8 mouse cellular contexts compared by ENCODE assay signal in the genomic region with DNA sequence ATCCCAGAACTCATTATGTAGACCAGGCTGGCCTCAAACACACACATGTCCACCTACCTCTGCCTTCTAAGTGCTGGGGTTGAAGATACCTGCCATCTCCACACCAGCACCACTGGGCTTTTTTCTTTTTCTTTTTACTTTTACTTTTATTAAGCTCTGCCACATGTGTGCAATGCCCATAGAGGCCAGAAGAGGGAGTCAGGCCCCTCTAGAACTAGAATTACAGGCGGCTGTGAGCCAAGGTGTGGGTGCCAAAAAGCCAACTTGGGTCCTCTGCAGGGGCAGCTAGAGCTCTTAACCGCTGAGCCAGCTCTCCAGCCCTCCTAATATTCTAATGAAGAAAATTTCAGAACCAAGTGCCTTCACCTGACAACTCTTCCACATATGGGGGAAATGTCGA. TPM values are rescaled to one million over a fixed set of nuclear protein-coding genes. Genes with fewer than 3 reads are reported as not detected.
A peak's percentile ranks its signal among the peaks of the same experiment; 100 is the strongest.
DNase-seq lines count a peak whose midpoint lies in the region; ATAC-seq and TF ChIP-seq lines count a peak whose summit lies in the region.

No protein-coding gene starts in this region.

- H3K36me3 ChIP-seq in ES-E14 (ENCODE audit: control insufficient read depth, insufficient read depth, low read length, poor library complexity, severe bottlenecking), result no peaks in the 10 kb centered on the region

- H3K4me3 ChIP-seq in ES-E14 (ENCODE audit: insufficient read depth in 1 of 2, low read depth in 1 of 2, low read length in 2 of 2, poor library complexity in 1 of 2, severe bottlenecking in 1 of 2), result 0 out of 4 replicates have a peak overlapping the region, but pooled peaks of 1 of the 2 experiments have one; percentile 44

- no peaks in the 10 kb centered on the region for H3K9me3 ChIP-seq in ES-E14 (ENCODE audit: control insufficient read depth, insufficient read depth, low read depth, low read length)

- in situ Hi-C loops in ES-E14 (cut with MboI; ENCODE audit: low sequenced_read_pairs in 2 of 2, unreplicated experiment in 2 of 2), result loop anchor here in 1 of 2 experiments (5.0 to 10.0 kb wide), 2 partner anchors 269 to 426 kb away; partner anchors contain the start of genes 1700001K19Rik and Mok

- no peak overlapping the region; the same call in 1 of the 2 replicates for H3K9ac ChIP-seq in ES-E14 (ENCODE audit: insufficient read depth, low read depth, low read length, poor library complexity, severe bottlenecking)

- peaks cover 4 to 17% of the 10 kb centered on the region in 2 experiments for H3K4me1 ChIP-seq in ES-E14 (ENCODE audit: control insufficient read depth in 2 of 2, insufficient read depth in 2 of 2, low read length in 2 of 2, poor library complexity in 1 of 2)

- peak; percentile 15 for DNase-seq in kidney, adult 18-20 months
- DNase-seq in kidney, postnatal 14 days, result no peak
- DNase-seq in ES-E14 (ENCODE audit: low read depth, low spot score), result peak; percentile 65
- DNase-seq in c-Kit-positive CD71-positive TER-119-negative erythroid progenitor cells, embryonic 14.5 days (ENCODE audit: low read depth), result peak; percentile 44
- DNase-seq in layer of hippocampus, adult 8-10 months (ENCODE audit: low spot score in 2 of 2), result no peak
- no peak for DNase-seq in adrenal gland, adult 18-20 months (ENCODE audit: low spot score in 2 of 2)
- DNase-seq in heart, postnatal 25 days (ENCODE audit: low spot score), result no peak

- H3K27ac ChIP-seq in ES-E14 (ENCODE audit: insufficient read depth, low read depth, low read length, poor library complexity, severe bottlenecking), result no peak overlapping the region

- peak; percentile 25; the same call in 1 of the 2 replicates for ATAC-seq in megakaryocyte-erythroid progenitor cell, adult 5-6 weeks (replicated peaks; ENCODE audit: low FRiP score, low TSS enrichment, poor library complexity, severe bottlenecking)

- intact Hi-C loops in heart, postnatal 25 days (cut with DNase I), result no loop called here

TF ChIP-seq in ES-E14, 5 proteins besides CTCF, POLR2A, EP300 and RAD21:
- TF ChIP-seq ZC3H11A (IDR thresholded peaks at IDR 0.05; ENCODE audit: borderline replicate concordance, low read depth, low read length), result peak; percentile 26; the same call in 1 of the 2 replicates
- no peak for TF ChIP-seq CHD2 (IDR thresholded peaks at IDR 0.05; ENCODE audit: low read depth, low read length)
- TF ChIP-seq HCFC1 (IDR thresholded peaks at IDR 0.05; ENCODE audit: borderline replicate concordance, insufficient read depth, low read length), result no peak
- TF ChIP-seq ZNF384 (IDR thresholded peaks at IDR 0.05; ENCODE audit: low read depth, low read length), result peak; percentile 45; the same call in 1 of the 2 replicates
- TF ChIP-seq MAFK (IDR thresholded peaks at IDR 0.05; ENCODE audit: insufficient read depth, low read depth, low read length), result no peak

RNA-seq across cellular contexts. Expression of gene Ppp2r5c, which starts 30.7 kb away (rescaled TPM):
- 62.1 and 83.4 TPM in 2 replicates for total RNA-seq in ES-E14 (2012; rRNA removed)
- 99.2 and 117 TPM in 2 replicates for total RNA-seq in megakaryocyte-erythroid progenitor cell, adult 5-6 weeks (2014; fragmentation: Nextera tagmentation)
- 223 and 234 TPM in 2 replicates for total RNA-seq in megakaryocyte-erythroid progenitor cell, adult 5-6 weeks (2017)
- 100 to 1,000 TPM; 227 to 249 (median 241) TPM for total RNA-seq in layer of hippocampus, adult 8-10 months (2022)
- total RNA-seq in adrenal gland, adult 18-20 months (2021), result 100 to 1,000 TPM in 1 of 2 experiments, 10 to 100 TPM in 1; 97.8 to 113 TPM
- total RNA-seq in heart, postnatal 25 days (2021), result 10 to 100 TPM; 90.4 to 91.5 TPM

Comparison
In these comparisons a context has a peak if more than half of its experiments do, and no peak if none do; other contexts are left out.
1. DNase-seq: peak in kidney, adult 18-20 months (single experiment), ES-E14 (single experiment) and c-Kit-positive CD71-positive TER-119-negative erythroid progenitor cells, embryonic 14.5 days (single experiment); none in kidney, postnatal 14 days (single experiment), layer of hippocampus, adult 8-10 months (0 of 2), adrenal gland, adult 18-20 months (0 of 2) and heart, postnatal 25 days (single experiment).